Mouse (Mus musculus): Measurements from ENCODE around the gene Siae.

- no peak for TF ChIP-seq EP300 (IDR thresholded peaks at IDR 0.05; ENCODE audit: insufficient read depth, low read depth, low read length)
- TF ChIP-seq CTCF (IDR thresholded peaks at IDR 0.05): no peak
- TF ChIP-seq POLR2A (IDR thresholded peaks at IDR 0.05; ENCODE audit: insufficient read depth, low read depth, low read length): no peak
These were observed 68.5 kb downstream of the Siae start for GRCm38 (mm10) chr9:37623981-37624380.

Measured in heart, adult 2 months (tissue).